Mouse (Mus musculus) bone marrow macrophage, adult 2 months (primary cell): ENCODE results near the gene Med1. TPM values are rescaled to one million over a fixed set of nuclear protein-coding genes. Genes with fewer than 3 reads are reported as not detected.
"Not testable (repeated sequence)": the region's sequence is repeated elsewhere in the genome, so short reads cannot be mapped to it uniquely, and the experiment has no call there.

Experiments used
- H3K27ac ChIP-seq: 2 replicates; pipeline ENCODE4 v1.5.1; 2012; ENCODE audit warnings: low read depth, low read length; ENCODE audit not compliant: insufficient read depth
- H3K4me1 ChIP-seq: 2 replicates; pipeline ENCODE4 v1.6.1; 2012; ENCODE audit warnings: low read length; ENCODE audit not compliant: control insufficient read depth, insufficient read depth
- H3K4me3 ChIP-seq: 2 replicates; pipeline ENCODE4 v1.5.1; 2012; ENCODE audit warnings: mild to moderate bottlenecking, low read length, moderate library complexity; ENCODE audit not compliant: insufficient read depth
- CTCF ChIP-seq: IDR thresholded peaks from 2 replicates; pipeline ENCODE4 v1.5.1; 2012; ENCODE audit warnings: low read depth, mild to moderate bottlenecking, low read length, moderate library complexity
- POLR2A ChIP-seq: IDR thresholded peaks from 2 replicates; pipeline ENCODE4 v1.6.1; 2012; ENCODE audit warnings: mild to moderate bottlenecking, low read depth, low read length, borderline replicate concordance
- polyA plus RNA-seq: library from polyadenylated mRNA; stranded (reverse); fragments of >200 nt; gene quantifications from 2 replicates; pipeline ENCODE4 v1.2.4, GENCODE M21; 2012; ENCODE audit not compliant: missing spikeins, insufficient read depth, insufficient read length

The Med1 gene
- polyA plus RNA-seq, result 32.5 and 32.7 TPM in 2 replicates

DNA sequence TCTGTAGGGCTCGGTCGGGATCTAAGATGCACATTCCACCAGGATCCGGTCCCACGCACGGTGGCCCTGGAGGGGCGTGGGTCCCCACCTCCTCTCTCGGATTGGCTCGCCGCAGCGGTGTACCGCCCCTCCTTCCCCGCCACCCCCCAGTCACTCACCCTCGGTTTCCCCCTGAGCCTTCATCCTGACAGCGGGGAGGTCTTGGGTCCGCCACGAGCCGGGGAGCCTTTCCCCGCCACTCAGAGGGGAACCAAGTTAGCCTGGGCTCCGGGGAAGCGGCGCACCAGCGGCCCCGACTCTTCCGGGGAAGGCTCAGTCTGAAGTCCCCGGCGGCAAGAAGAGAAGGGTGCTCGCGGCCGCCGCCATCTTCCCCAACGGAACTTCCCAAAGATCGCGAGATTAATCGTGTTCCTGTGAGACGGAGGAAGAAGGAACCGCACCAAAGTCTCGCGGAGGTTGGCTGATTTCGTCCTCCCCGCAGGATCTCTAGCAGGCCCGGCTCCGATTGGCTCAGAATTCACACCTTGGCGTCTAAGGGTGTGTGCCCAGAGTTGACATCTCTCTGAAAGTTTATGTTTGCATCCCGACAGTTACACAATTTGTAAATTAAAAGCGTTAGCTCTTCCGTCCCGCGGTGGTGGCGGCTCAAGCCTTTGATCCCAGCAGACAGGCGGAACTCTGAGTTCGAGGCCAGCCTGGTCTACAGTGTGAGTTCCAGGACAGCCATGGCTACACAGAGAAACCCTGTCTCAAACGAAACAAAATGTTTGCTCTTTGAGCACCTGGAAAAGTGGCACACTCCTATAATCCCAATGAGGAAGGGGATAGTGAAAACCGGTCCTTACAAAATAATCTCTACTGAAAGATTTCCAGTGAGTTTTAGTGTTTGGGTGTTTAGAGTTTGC, at the start of gene Med1:
TSS of gene Med1 (minus strand) at position 393 of the 905 bp plus-strand sequence.
- peak within 1 kb of the TSS; percentile 68 for H3K27ac ChIP-seq
- peaks cover 6% of the 10 kb centered on the region for H3K4me1 ChIP-seq
- H3K4me3 ChIP-seq, result peak within 1 kb of the TSS; percentile 91
- no peak for TF ChIP-seq CTCF
- peak; percentile 2; the same call in 1 of the 2 replicates for TF ChIP-seq POLR2A

DNA sequence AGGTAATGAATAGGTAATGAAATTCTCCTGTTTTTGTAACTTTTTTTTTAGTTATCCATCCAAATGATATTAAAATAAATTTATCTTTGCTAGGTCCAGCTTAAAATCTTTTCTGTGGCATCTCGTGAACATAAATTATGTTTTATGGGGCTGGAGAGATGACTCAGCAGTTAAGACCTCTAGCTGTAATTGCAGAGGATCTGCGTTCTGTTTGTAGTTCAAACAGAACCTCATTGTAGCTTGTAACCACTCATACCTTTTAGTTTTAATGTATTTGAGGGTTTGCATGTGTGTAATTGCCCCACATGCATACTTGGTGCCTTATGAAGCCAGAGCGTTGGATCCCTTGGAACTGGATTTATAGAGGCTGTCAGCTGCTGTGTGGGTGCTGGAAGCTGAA, 45.9 kb upstream of the Med1 start:
- Histone ChIP-seq H3K4me3 (no peak overlapping the region), H3K4me1 (no peaks in the 10 kb centered on the region), H3K27ac (no peak overlapping the region)
- no peak for TF ChIP-seq CTCF

- Histone ChIP-seq H3K4me3 (no peak overlapping the region), H3K27ac (no peak overlapping the region), H3K4me1 (no peaks in the 10 kb centered on the region)
- TF ChIP-seq POLR2A (no peak), CTCF (no peak)
Observed at GRCm38 (mm10) chr11:98238416-98238815, 45.3 kb upstream of the Med1 start.

- Histone ChIP-seq H3K4me1 (no peaks in the 10 kb centered on the region), H3K27ac (no peak overlapping the region), H3K4me3 (no peak overlapping the region)
- no peak for TF ChIP-seq POLR2A
- no peak for TF ChIP-seq CTCF
Observed at GRCm38 (mm10) chr11:98226349-98226748, 33.3 kb upstream of the Med1 start.

DNA sequence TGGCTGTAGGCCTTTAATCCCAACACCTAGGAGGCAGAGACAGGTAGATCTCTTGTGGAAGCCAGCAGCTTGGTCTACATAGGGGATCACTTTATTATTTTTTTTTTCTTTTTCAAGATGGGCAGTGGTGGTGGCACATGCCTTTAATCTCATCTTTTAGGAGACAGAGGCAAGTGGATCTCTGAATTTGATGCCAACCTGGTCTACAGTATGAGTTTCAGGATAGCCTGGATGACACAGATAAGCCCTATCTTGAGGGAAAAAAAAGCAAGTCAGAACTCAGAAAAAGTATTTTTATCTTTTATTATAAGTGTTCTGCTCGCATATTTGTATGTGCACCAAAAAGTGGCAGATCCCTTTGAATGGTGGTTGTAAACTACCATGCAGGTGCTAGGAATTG, 20.2 kb upstream of the Med1 start:
- TF ChIP-seq POLR2A (no peak), CTCF (no peak)
- Histone ChIP-seq H3K4me3 (no peak overlapping the region), H3K4me1 (peaks cover 21% of the 10 kb centered on the region), H3K27ac (no peak overlapping the region)

- peaks cover 16% of the 10 kb centered on the region for H3K4me1 ChIP-seq
- not testable (repeated sequence) for H3K27ac ChIP-seq, H3K4me3 ChIP-seq
Observed at GRCm38 (mm10) chr11:98209661-98210060, 16.6 kb upstream of the Med1 start.

DNA sequence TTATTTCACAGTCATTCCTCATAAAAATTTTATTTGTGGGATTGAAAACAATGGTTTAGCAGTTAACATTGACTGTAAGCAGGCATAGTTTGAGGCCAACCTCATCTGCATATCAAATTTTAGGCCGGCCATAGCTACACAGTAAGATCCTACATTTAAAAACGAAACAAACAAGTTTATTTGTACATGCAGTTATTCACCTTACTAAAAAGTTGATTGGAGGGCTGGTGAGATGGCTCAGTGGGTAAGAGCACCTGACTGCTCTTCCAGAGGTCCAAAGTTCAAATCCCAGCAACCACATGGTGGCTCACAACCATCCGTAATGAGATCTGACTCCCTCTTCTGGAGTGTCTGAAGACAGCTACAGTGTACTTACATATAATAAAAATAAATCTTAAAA, 13.2 kb upstream of the Med1 start:
- Histone ChIP-seq H3K4me3 (peak overlapping the region; percentile 47; the same call in 1 of the 2 replicates), H3K4me1 (peaks cover 18% of the 10 kb centered on the region)
- H3K27ac ChIP-seq, result not testable (repeated sequence)

- Histone ChIP-seq H3K4me3 (no peak overlapping the region), H3K27ac (no peak overlapping the region), H3K4me1 (peaks cover 21% of the 10 kb centered on the region)
- TF ChIP-seq CTCF (no peak), POLR2A (no peak)
Observed at GRCm38 (mm10) chr11:98205463-98205862, 12.4 kb upstream of the Med1 start.

GRCm38 (mm10) chr11:98203931-98204421, 10.9 kb upstream of the Med1 start:
- TF ChIP-seq CTCF (no peak), POLR2A (no peak)
- H3K27ac ChIP-seq, result peak overlapping the region; percentile 57
- peaks cover 18% of the 10 kb centered on the region for H3K4me1 ChIP-seq
- H3K4me3 ChIP-seq, result peak overlapping the region; percentile 76

DNA sequence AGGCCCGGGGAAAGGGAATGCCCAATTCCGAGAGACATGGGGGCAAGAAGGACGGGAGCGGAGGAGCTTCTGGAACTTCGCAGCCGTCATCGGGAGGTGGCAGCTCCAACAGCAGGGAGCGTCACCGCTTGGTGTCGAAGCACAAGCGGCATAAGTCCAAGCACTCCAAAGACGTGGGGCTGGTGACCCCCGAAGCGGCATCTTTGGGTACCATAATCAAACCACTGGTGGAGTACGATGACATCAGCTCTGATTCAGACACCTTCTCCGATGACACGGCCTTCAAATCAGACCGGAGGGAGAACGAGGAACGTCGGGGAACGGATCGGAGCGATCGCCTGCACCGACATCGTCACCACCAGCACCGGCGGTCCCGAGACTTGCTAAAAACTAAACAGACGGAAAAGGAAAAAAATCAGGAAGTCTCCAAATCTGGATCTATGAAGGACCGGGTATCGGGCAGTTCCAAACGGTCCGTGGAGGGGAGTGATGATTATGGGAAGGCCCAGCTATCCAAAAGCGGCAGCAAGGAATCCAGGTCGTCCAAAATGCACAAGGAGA, 10.3 kb upstream of the Med1 start:
- no peak for TF ChIP-seq POLR2A
- no peak for TF ChIP-seq CTCF
- H3K4me1 ChIP-seq, result peaks cover 13% of the 10 kb centered on the region
- peak overlapping the region; percentile 57 for H3K27ac ChIP-seq
- H3K4me3 ChIP-seq, result peak overlapping the region; percentile 76
